Mouse (Mus musculus) thymus, adult 2 months (tissue): ENCODE data around the gene Ccdc8.

Experiments used
- CTCF ChIP-seq: fragments of 200-500 bp; IDR thresholded peaks from 2 replicates; pipeline ENCODE4 v1.5.1; 2012; ENCODE audit warnings: mild to moderate bottlenecking, control low read depth, low read length, moderate library complexity, borderline replicate concordance; ENCODE audit not compliant: control insufficient read depth, poor library complexity, insufficient read depth; ENCODE audit errors: extremely low read depth
- POLR2A ChIP-seq: fragments of 200-500 bp; IDR thresholded peaks from 2 replicates; pipeline ENCODE4 v1.6.1; 2012; ENCODE audit warnings: mild to moderate bottlenecking, low read length, control low read depth, moderate library complexity; ENCODE audit not compliant: control insufficient read depth, poor library complexity, insufficient read depth; ENCODE audit errors: extremely low read depth

DNA sequence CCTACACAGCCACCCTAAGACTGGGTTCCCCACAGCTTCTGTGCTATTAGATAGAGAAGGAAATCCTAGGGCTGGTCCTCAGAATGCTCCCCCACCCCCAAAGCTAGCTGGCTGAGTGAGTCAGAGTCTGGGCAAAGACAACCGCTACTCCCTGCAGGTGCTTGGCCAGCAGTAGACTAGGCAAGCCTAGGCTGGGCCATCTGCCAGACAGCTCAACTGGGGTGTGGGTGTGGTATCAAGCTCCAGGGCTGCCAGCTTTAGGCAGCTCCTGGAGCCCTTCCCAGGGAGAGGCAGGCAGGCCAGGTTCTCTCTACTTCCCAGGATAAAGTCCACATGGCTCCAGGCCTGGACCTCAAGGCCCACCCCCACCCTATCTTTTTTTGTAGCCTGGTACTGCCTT lies 24.5 kb downstream of the Ccdc8 start:
- TF ChIP-seq CTCF: no peak
- TF ChIP-seq POLR2A: no peak
